Mouse (Mus musculus) hindbrain, embryonic 10.5 days (tissue): ENCODE results near the gene Junb. TPM values are rescaled to one million over a fixed set of nuclear protein-coding genes. Genes with fewer than 3 reads are reported as not detected.

ENCODE experiments used
- DNase-seq: peaks from one replicate; pipeline ENCODE4 v3.0.0-alpha.2; 2017; ENCODE audit warnings: low spot score
- H3K27ac ChIP-seq: fragments of 300-500 bp; sonication (generic); 2 replicates; pipeline ENCODE4 v1.5.1; 2016; ENCODE audit warnings: mild to moderate bottlenecking, moderate library complexity
- H3K27me3 ChIP-seq: fragments of 300-500 bp; sonication (generic); 2 replicates; pipeline ENCODE4 v1.6.1; 2016; ENCODE audit warnings: mild to moderate bottlenecking; ENCODE audit not compliant: poor library complexity, insufficient read depth, severe bottlenecking
- H3K36me3 ChIP-seq: fragments of 300-500 bp; sonication (generic); 2 replicates; pipeline ENCODE4 v1.6.1; 2016; ENCODE audit warnings: mild to moderate bottlenecking, moderate library complexity
- H3K4me1 ChIP-seq: fragments of 300-500 bp; sonication (generic); replicated peaks from 2 replicates; pipeline ENCODE4 v1.6.1; 2016; ENCODE audit warnings: mild to moderate bottlenecking
- H3K4me3 ChIP-seq: fragments of 300-500 bp; sonication (generic); 2 replicates; pipeline ENCODE4 v1.5.1; 2016; ENCODE audit warnings: mild to moderate bottlenecking, moderate library complexity
- H3K9me3 ChIP-seq: fragments of 300-500 bp; sonication (generic); 2 replicates; pipeline ENCODE4 v1.6.1; 2016; ENCODE audit warnings: mild to moderate bottlenecking, moderate library complexity
- WGBS: fragments of 180-500 bp; shearing (Covaris S2); methylation state at CpG from one replicate; pipeline ENCODE4 v1.1.7; 2016; 5-methylcytosine and 5-hydroxymethylcytosine counted together
- polyA plus RNA-seq: library from polyadenylated mRNA; unstranded; fragments of >200 nt; fragmentation: Nextera tagmentation; extraction: Ambion mirVana; gene quantifications from 2 replicates; pipeline ENCODE4 v1.2.1, GENCODE M21; 2016

The Junb gene
- 6.5 and 8.7 TPM in 2 replicates for polyA plus RNA-seq

- peaks cover 62% of the 10 kb centered on the region for H3K27me3 ChIP-seq
These were observed at the start of gene Junb for GRCm38 (mm10) chr8:84978248-84978940. Gene Junb (minus strand): TSS chr8:84978718.

DNA sequence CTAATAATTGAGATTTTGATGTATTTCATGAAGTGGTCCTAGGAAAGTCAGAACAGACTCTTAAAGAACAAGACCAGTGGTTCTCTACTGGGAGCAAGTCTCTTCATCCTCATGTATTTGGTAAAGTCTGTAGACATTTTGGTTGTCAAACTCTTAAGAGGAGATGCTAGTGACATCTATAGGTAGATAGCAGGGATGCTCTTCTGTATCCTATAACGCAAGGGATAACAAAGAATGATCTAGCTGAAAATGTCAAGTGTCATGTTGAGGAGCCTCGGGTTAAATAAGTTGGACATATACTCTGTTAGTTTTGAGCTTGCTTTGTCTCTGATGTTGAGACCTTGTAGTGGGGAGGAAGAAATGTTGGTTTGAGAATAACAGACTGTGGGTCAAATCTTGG, 49.4 kb upstream of the Junb start:
- H3K36me3 ChIP-seq = peaks cover 54% of the 10 kb centered on the region
- H3K27me3 ChIP-seq = no peaks in the 10 kb centered on the region
- DNase-seq = no peak
- H3K4me3 ChIP-seq = peak overlapping the region; percentile 99
- H3K4me1 ChIP-seq = peaks cover 45% of the 10 kb centered on the region
- 33% methylated on average over 2 of the region's 2 CpGs for WGBS
- H3K9me3 ChIP-seq = no peaks in the 10 kb centered on the region
- peak overlapping the region; percentile 99 for H3K27ac ChIP-seq

More at GRCm38 (mm10) chr8:84978248-84978940, at the start of gene Junb:
- Histone ChIP-seq H3K36me3 (peaks cover 22% of the 10 kb centered on the region), H3K9me3 (no peaks in the 10 kb centered on the region), H3K27ac (peak within 1 kb of the TSS; percentile 83), H3K4me3 (peak within 1 kb of the TSS; percentile 68), H3K4me1 (peaks cover 79% of the 10 kb centered on the region)
- DNase-seq = peak; percentile 85
- under 1% methylated on average over 63 of the region's 63 CpGs for WGBS

DNA sequence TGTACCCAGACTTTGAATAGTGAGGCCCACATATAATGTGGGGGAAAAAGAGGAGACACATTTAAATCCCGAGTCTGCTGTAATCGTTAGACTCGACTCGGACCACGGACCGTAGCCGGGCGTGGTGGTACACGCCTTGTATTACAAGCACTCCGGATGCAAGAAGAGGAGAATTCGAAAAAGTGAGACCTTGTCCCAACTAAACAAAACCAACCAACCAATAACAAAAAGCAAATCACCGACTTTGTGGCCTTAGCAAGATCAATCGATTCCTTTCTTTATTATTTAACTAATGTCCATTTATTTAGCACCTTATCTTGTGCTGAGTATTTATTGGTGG, 49.0 kb upstream of the Junb start:
- 2% methylated on average over 13 of the region's 13 CpGs for WGBS
- no peak for DNase-seq
- Histone ChIP-seq H3K27ac (peak overlapping the region; percentile 99), H3K4me1 (peaks cover 45% of the 10 kb centered on the region), H3K36me3 (peaks cover 54% of the 10 kb centered on the region), H3K9me3 (no peaks in the 10 kb centered on the region), H3K4me3 (peak overlapping the region; percentile 99), H3K27me3 (no peaks in the 10 kb centered on the region)

DNA sequence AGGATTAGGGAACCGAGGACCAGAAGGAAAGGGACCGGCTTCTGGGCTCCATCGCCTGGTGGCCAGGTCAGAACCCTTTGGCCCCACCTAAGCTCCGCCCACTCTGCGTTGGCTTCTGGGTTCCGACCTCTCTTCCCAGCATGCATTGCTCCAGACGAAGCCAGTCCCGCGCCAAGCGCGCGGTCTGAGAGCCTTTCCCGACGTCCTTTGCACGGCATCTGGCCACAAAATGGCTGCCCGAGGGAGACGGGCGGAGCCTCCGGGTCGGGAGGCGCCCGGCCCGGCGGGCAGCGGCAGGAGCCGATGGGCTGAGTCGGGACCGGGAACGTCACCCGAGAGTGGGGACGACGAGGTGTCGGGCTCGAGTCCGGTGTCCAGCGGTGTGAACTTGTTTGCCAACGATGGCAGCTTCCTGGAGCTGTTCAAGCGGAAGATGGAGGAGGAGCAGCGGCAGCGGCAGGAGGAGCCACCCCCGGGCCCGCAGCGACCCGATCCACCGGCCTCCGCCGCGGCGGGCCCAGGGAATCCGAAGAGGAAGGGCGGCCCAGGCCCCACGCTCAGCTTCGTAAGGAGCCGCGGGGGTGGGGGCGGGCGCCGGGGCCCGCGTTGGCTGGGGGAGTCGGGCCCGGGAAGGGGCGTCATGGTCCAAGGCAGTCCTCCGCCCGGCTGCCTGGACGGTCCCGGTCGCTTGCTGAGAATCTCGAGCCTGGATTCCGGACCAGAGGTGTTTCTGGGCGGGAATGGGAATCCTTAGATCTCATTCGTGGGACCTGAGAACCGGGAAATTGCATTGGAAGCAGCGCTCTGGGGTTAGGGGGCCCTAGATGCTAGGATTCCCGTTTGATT, 48.4 kb upstream of the Junb start, which contains the start of gene Trir:
TSS of gene Trir (plus strand) at position 154 of the 846 bp plus-strand sequence.
- H3K36me3 ChIP-seq = peaks cover 54% of the 10 kb centered on the region
- under 1% methylated on average over 75 of the region's 75 CpGs for WGBS

GRCm38 (mm10) chr8:85025098-85025932, 46.8 kb upstream of the Junb start, which contains the start of gene Asna1:
Gene Asna1 (minus strand): TSS chr8:85025281.
- WGBS = 7% methylated on average over 30 of the region's 30 CpGs
- H3K27ac ChIP-seq = peak within 1 kb of the TSS; percentile 99
- H3K27me3 ChIP-seq = no peaks in the 10 kb centered on the region
- H3K36me3 ChIP-seq = peaks cover 54% of the 10 kb centered on the region
- peak within 1 kb of the TSS; percentile 99 for H3K4me3 ChIP-seq
- DNase-seq = peak; percentile 87
- peaks cover 45% of the 10 kb centered on the region for H3K4me1 ChIP-seq
- no peaks in the 10 kb centered on the region for H3K9me3 ChIP-seq

More for the DNA sequence above, 48.4 kb upstream of the Junb start, which contains the start of gene Trir:
- peak within 1 kb of the TSS; percentile 99 for H3K4me3 ChIP-seq
- H3K27me3 ChIP-seq = no peaks in the 10 kb centered on the region
- peak within 1 kb of the TSS; percentile 99 for H3K27ac ChIP-seq
- H3K9me3 ChIP-seq = no peaks in the 10 kb centered on the region
- peak; percentile 97 for DNase-seq
- H3K4me1 ChIP-seq = peaks cover 45% of the 10 kb centered on the region

GRCm38 (mm10) chr8:85023846-85024245, 45.3 kb upstream of the Junb start:
- H3K27ac ChIP-seq = no peak overlapping the region
- peaks cover 37% of the 10 kb centered on the region for H3K4me1 ChIP-seq
- H3K9me3 ChIP-seq = no peaks in the 10 kb centered on the region
- no peaks in the 10 kb centered on the region for H3K27me3 ChIP-seq
- peaks cover 54% of the 10 kb centered on the region for H3K36me3 ChIP-seq
- DNase-seq = no peak
- H3K4me3 ChIP-seq = peak overlapping the region; percentile 99
- 87% methylated on average over 3 of the region's 3 CpGs for WGBS

DNA sequence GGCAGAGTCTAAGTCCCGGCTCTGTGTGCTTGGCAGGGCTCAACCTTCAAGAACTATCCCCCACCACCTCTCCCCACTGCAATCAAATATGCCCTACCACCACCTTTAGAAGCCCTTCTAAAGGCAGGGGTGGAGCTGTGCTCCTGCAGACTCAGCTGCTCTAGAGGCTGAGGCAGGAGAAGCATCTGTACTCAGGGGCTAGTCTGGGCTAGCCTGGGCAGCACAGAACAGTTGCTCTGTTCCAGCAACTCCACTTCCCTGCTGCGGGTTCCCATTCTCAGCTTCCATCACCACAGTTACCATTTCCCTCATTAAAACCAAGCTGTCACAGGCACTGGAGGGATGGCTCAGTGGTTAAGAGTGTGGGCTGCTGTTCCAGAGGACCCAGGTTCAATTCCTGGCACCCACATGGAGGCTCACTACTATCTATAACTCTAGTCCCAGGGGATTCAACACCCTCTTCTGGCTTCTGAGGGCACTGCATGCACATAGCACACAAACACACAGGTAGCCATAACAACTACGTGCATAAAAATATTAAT, 43.1 kb upstream of the Junb start:
- H3K36me3 ChIP-seq = peaks cover 75% of the 10 kb centered on the region
- DNase-seq = no peak
- no peaks in the 10 kb centered on the region for H3K27me3 ChIP-seq
- peaks cover 25% of the 10 kb centered on the region for H3K4me1 ChIP-seq
- no peaks in the 10 kb centered on the region for H3K9me3 ChIP-seq
- WGBS = 92% methylated on average over 3 of the region's 3 CpGs
- H3K4me3 ChIP-seq = no peak overlapping the region
- H3K27ac ChIP-seq = no peak overlapping the region

DNA sequence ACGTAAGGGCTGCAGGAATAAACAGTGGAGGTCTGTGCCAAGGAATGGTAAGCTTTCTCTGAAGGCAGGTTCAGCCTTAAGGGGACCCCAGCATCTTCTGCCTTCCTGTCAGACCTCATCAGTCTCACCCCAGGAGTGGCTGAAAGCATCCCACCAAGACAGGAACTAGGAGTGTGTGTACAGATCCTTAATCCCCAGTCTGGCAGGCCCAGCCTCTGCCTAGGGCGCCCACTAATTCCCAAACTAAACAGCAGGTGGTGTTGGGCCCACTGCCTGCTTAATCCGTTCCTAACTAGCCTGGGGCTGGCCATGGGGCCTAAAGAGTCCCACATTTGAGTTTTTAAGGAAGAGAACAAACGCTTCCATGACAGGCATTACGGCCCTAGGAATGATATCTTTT, 38.7 kb upstream of the Junb start:
- WGBS = 48% methylated on average over 5 of the region's 5 CpGs
- Histone ChIP-seq H3K27ac (no peak overlapping the region), H3K4me1 (peaks cover 13% of the 10 kb centered on the region), H3K4me3 (no peak overlapping the region), H3K36me3 (peaks cover 55% of the 10 kb centered on the region), H3K27me3 (peaks cover 37% of the 10 kb centered on the region), H3K9me3 (no peaks in the 10 kb centered on the region)
- DNase-seq = no peak

DNA sequence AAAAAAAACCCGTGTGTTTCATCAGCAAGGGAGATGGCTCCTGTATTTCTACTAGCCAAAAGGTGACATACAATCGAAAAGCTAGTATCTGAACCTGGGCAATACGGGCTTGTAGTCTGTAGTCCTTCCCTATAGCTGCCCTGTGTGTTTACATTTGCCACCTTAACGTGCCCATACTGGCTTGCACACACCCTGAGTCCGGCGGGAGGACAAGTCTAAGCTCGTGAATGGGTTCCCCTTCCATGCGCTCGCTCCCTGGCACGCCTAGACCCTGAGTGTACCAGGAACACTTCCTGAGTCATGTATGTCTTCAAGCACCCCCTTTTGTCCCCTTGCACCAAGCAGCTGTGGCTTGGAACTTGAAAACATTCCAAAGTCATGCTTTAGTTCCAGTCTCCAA, 38.2 kb upstream of the Junb start:
- peaks cover 51% of the 10 kb centered on the region for H3K36me3 ChIP-seq
- WGBS = 75% methylated on average over 10 of the region's 10 CpGs

GRCm38 (mm10) chr8:85014431-85014830, 35.9 kb upstream of the Junb start, which contains the start of gene Best2:
Gene Best2 (minus strand): TSS chr8:85014531.
- H3K4me3 ChIP-seq = peak within 1 kb of the TSS; percentile 49
- 51% methylated on average over 2 of the region's 2 CpGs for WGBS
- H3K27me3 ChIP-seq = peaks cover 59% of the 10 kb centered on the region

More for the DNA sequence above, 38.2 kb upstream of the Junb start:
- H3K27me3 ChIP-seq = peaks cover 42% of the 10 kb centered on the region
- H3K27ac ChIP-seq = no peak overlapping the region
- no peaks in the 10 kb centered on the region for H3K9me3 ChIP-seq
- no peak for DNase-seq
- H3K4me1 ChIP-seq = peaks cover 13% of the 10 kb centered on the region
- no peak overlapping the region for H3K4me3 ChIP-seq

DNA sequence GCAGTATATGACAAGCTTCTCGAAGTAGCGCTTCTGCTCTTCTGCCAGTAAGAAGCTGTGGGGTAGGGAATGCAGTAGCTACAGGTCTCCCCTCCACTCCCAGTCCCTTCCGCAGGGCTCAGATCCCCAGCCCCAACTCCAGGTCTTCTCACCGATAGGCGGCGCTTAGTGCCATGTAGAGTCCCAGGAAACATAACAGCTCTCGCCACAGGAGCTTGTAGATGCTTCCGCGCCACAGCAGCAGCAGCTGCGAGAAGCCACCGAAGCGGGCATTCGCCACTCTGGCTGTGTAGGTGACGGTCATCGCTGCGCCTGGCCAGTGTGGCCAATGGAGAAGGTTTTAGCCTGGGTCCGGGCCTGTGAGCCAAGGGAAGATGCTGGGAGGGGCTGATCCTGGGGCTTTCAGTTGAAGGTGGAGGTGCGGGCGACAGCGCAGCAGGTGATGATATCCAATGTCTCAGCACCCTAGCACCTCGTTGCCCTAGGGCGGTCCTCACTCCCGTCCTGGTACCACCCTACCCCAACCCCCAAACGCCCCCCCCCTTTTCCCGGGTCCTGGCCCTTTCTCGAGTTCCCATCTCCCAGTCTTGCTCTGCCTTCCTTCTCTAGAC, 34.8 kb upstream of the Junb start:
- Histone ChIP-seq H3K4me3 (peak overlapping the region; percentile 49), H3K9me3 (no peaks in the 10 kb centered on the region), H3K27ac (peak overlapping the region; percentile 53; the same call in 1 of the 2 replicates), H3K4me1 (peaks cover 18% of the 10 kb centered on the region), H3K36me3 (peaks cover 17% of the 10 kb centered on the region), H3K27me3 (peaks cover 70% of the 10 kb centered on the region)
- peak; percentile 80 for DNase-seq
- WGBS = 6% methylated on average over 26 of the region's 26 CpGs

More at GRCm38 (mm10) chr8:85014431-85014830, 35.9 kb upstream of the Junb start, which contains the start of gene Best2:
- H3K4me1 ChIP-seq = peaks cover 18% of the 10 kb centered on the region
- H3K27ac ChIP-seq = peak within 1 kb of the TSS; percentile 53; the same call in 1 of the 2 replicates
- H3K36me3 ChIP-seq = peaks cover 28% of the 10 kb centered on the region
- no peak for DNase-seq
- H3K9me3 ChIP-seq = no peaks in the 10 kb centered on the region
